Mouse (Mus musculus) CD8-positive naive resting alpha-beta T cell, adult 2 months (primary cell): ENCODE data around the gene Pax4.
A peak's percentile ranks its signal among the peaks of the same experiment; 100 is the strongest.

ENCODE experiments used
- DNase-seq, 2 experiments: peaks; one replicate each; pipeline ENCODE4 v3.0.0; 2022; ENCODE audit warnings: low read depth in 2 of 2, low spot score in 2 of 2

Pax4 gene

DNA sequence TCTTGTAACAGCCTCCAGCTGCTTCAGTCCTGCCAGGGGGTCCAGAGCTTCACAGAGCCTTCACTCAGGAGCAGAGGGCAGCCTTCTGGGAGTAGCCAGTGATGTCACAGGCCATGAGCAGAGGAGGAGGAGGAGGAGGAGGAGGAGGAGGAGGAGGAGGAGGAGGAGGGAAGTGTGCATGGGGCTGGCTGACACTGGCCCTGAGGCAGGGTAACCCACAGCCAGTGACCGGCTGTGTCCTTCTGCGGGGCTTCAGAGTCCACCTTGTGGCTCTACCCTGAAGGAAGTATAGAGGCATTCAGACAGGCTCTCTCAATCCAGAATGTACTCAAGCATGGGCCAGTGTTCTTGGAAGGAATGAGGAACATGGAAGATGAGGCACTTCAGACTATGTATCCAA, at the start of gene Pax4:
Gene Pax4 (minus strand): TSS at position 101 of the 400 bp plus-strand sequence.
- no peak for DNase-seq

- DNase-seq: no peak
Observed at GRCm38 (mm10) chr6:28497837-28498236, 48.7 kb upstream of the Pax4 start.

DNA sequence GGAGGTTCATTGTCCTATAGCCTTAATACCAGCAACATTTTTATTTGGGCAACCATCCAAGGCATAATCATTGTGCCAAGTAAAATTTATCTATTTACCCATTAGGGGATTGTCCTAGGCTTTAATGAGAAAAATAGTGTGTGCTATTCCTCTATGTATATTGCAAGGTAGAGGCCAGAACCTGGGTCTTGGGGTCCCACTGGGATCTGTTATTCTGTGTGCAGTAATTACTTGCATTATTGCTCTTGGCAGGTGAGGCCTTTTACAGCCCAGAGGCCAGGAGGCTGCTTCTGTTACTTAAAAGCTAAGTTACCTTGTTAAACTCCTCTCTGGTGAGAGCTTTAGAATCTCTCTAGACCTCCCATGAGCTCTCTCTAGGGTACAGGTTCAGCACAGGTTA, 42.0 kb upstream of the Pax4 start:
- DNase-seq: no peak

DNA sequence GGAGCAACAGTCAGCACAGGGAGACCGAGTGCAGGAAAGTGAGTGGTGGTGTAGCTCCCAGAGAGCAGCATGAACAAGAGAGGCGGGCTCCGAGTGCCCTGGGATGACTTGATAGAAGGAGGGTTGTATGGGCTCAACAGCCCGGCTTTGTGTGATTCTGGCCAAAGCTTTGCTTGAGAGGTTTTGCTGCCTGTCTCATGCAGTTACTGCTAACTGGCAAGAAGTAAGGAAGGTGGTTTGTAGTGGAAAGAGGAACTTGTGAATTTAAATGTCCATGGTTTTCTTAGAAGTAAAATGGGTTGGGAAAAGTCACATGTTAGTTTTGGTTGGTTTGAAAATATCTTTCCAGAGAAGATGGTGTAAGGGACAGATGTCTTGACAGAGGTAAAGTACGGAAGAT, 41.5 kb upstream of the Pax4 start:
- DNase-seq: no peak

GRCm38 (mm10) chr6:28488204-28488851, 39.2 kb upstream of the Pax4 start:
- no peak for DNase-seq

- DNase-seq: no peak
Observed at GRCm38 (mm10) chr6:28486905-28487304, 37.8 kb upstream of the Pax4 start.

- no peak for DNase-seq
Observed at GRCm38 (mm10) chr6:28486471-28486870, 37.3 kb upstream of the Pax4 start.

GRCm38 (mm10) chr6:28486008-28486407, 36.9 kb upstream of the Pax4 start:
- no peak for DNase-seq

GRCm38 (mm10) chr6:28482711-28483315, 33.7 kb upstream of the Pax4 start:
- no peak for DNase-seq

DNA sequence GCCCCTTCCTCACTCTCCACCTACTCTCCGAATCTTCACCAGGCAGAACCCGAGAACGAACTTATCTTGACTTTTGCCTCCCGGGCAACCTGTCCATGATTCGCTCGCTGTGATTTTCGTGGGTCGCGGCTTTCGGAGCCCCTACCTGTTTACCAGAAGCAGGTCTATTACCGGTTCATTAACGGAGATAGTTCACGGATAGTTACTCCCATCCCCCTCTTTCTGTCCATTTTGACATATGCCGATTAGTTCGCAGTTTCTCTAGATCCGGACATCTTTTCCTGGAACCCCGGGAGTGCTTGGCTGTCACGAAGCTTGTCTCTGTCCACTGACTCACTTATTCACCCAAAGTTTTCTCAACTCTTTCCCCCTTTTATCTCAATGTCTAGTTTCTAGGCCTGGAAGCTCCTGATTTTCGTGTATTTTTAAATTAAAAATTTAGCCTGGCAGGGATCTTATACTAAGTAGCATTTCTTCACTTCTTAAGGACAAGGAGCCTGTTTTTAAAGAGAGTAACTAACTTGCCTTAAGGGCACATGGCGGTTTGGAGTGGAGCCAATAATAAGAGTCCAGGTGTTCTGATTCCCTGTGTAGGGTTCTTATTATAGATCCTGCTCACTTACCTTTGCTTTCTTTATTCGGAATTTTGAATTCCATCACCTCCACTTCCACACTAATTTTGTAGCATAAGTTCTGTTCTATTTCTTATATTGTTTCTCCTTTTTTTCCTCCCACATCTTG, 31.8 kb upstream of the Pax4 start:
- peak in 1 of 2 experiments; percentile 6 for DNase-seq

GRCm38 (mm10) chr6:28479865-28480751, 31.0 kb upstream of the Pax4 start:
- DNase-seq: peak; percentile 95 to 97

GRCm38 (mm10) chr6:28474839-28475238, 25.7 kb upstream of the Pax4 start, which contains the start of gene Snd1:
Gene Snd1 (plus strand): TSS chr6:28475139.
- DNase-seq: no peak

GRCm38 (mm10) chr6:28474211-28474610, 25.1 kb upstream of the Pax4 start:
- no peak for DNase-seq

GRCm38 (mm10) chr6:28471284-28472035, 22.3 kb upstream of the Pax4 start:
- no peak for DNase-seq

- no peak for DNase-seq
Observed at GRCm38 (mm10) chr6:28470621-28471020, 21.5 kb upstream of the Pax4 start.

- no peak for DNase-seq
Observed at GRCm38 (mm10) chr6:28470017-28470602, 21.0 kb upstream of the Pax4 start.

- DNase-seq: no peak
Observed at GRCm38 (mm10) chr6:28464630-28465029, 15.5 kb upstream of the Pax4 start.

- DNase-seq: peak in 1 of 2 experiments; percentile 16
Observed at GRCm38 (mm10) chr6:28460534-28460933, 11.4 kb upstream of the Pax4 start.

GRCm38 (mm10) chr6:28459221-28459668, 10.1 kb upstream of the Pax4 start:
- no peak for DNase-seq

DNA sequence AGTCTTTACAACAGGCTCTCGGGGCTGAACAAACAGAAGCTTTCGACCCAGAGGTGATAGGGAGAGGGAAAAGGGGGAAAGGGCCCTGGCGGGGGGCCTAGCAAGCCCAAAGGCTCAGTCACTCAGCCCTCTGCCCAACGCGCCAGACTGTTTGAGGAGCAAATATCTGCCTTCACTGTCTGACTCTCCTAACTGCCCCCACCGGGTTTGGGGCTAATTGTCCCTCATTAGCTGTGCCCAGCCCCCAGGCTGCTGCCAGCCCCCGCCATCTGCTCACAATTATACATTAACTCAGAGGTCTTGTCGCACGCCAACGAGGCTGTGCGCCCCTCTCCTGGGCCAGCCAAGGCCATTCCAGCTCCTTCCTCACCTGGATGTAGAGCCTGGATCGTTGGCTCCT, 1.8 kb upstream of the Pax4 start:
- DNase-seq: no peak
